Mouse (Mus musculus) lung, embryonic 16.5 days (tissue): Measurements from ENCODE around the gene Foxa3. TPM values are rescaled to one million over a fixed set of nuclear protein-coding genes. Genes with fewer than 3 reads are reported as not detected.
A peak's percentile ranks its signal among the peaks of the same experiment; 100 is the strongest.

Experiments
- ATAC-seq: fragments of 200-750 bp; cut with Nextera tagmentation; 2 replicates; pipeline ENCODE4 v1.8.0; 2017; ENCODE audit warnings: low read depth, mild to moderate bottlenecking, moderate library complexity
- H3K27ac ChIP-seq: fragments of 300-500 bp; sonication (generic); 2 replicates; pipeline ENCODE4 v1.5.1; 2014; ENCODE audit warnings: mild to moderate bottlenecking, control low read depth, low read length
- H3K27me3 ChIP-seq: fragments of 300-500 bp; sonication (generic); 2 replicates; pipeline ENCODE4 v1.6.1; 2014; ENCODE audit warnings: low read depth, low read length, mixed read lengths; ENCODE audit not compliant: control insufficient read depth, insufficient read depth
- H3K36me3 ChIP-seq: fragments of 300-500 bp; sonication (generic); 2 replicates; pipeline ENCODE4 v1.6.1; 2014; ENCODE audit warnings: low read length; ENCODE audit not compliant: control insufficient read depth, insufficient read depth
- H3K4me1 ChIP-seq: fragments of 300-500 bp; sonication (generic); replicated peaks from 2 replicates; pipeline ENCODE4 v1.6.1; 2014; ENCODE audit warnings: low read length, mixed read lengths; ENCODE audit not compliant: control insufficient read depth, insufficient read depth
- H3K4me2 ChIP-seq: fragments of 300-500 bp; sonication (generic); 2 replicates; pipeline ENCODE4 v1.6.1; 2014; ENCODE audit warnings: low read depth, low read length, control low read depth
- H3K4me3 ChIP-seq: fragments of 300-500 bp; sonication (generic); 2 replicates; pipeline ENCODE4 v1.5.1; 2014; ENCODE audit warnings: mild to moderate bottlenecking, low read length, control low read depth
- H3K9ac ChIP-seq: fragments of 300-500 bp; sonication (generic); 2 replicates; pipeline ENCODE4 v1.6.1; 2014; ENCODE audit warnings: low read length, control low read depth
- H3K9me3 ChIP-seq: fragments of 300-500 bp; sonication (generic); 2 replicates; pipeline ENCODE4 v1.6.1; 2016; ENCODE audit warnings: low read length; ENCODE audit not compliant: control insufficient read depth
- WGBS: fragments of 180-500 bp; shearing (Covaris S2); extraction: QIAGEN DNeasy Blood & Tissue Kit; methylation state at CpG from one replicate; pipeline ENCODE4 v1.1.7; 2014; 5-methylcytosine and 5-hydroxymethylcytosine counted together
- polyA plus RNA-seq: library from polyadenylated mRNA; unstranded; fragments of >200 nt; fragmentation: Nextera tagmentation; extraction: Ambion mirVana; gene quantifications from 2 replicates; pipeline ENCODE4 v1.2.1, GENCODE M21; 2015

Gene Foxa3
- polyA plus RNA-seq, 1 experiment from 2014 or later = 2.3 TPM

GRCm38 (mm10) chr7:18991660-18992293, 31.6 kb downstream of the Foxa3 start:
- H3K9ac ChIP-seq = peak overlapping the region; percentile 64
- under 1% methylated on average over 52 of the region's 59 CpGs for WGBS

GRCm38 (mm10) chr7:18990601-18991295, 32.6 kb downstream of the Foxa3 start, which contains the start of gene Mypop:
Gene Mypop (plus strand): TSS chr7:18991245.
- WGBS = under 1% methylated on average over 37 of the region's 37 CpGs
- H3K9ac ChIP-seq = peak within 1 kb of the TSS; percentile 64
- H3K27me3 ChIP-seq = peaks cover 18% of the 10 kb centered on the region
- peak within 1 kb of the TSS; percentile 77 for H3K27ac ChIP-seq
- H3K4me2 ChIP-seq = peak within 1 kb of the TSS; percentile 86
- H3K9me3 ChIP-seq = no peaks in the 10 kb centered on the region
- peaks cover 27% of the 10 kb centered on the region for H3K4me1 ChIP-seq
- peak within 1 kb of the TSS; percentile 60 for H3K4me3 ChIP-seq
- peak; percentile 95 for ATAC-seq
- H3K36me3 ChIP-seq = 0 out of 2 replicates have a peak, but pooled peaks cover under 1% of the 10 kb centered on the region

More at GRCm38 (mm10) chr7:18991660-18992293, 31.6 kb downstream of the Foxa3 start:
- Histone ChIP-seq H3K4me2 (peak overlapping the region; percentile 86), H3K4me1 (peaks cover 27% of the 10 kb centered on the region), H3K4me3 (peak overlapping the region; percentile 60), H3K9me3 (no peaks in the 10 kb centered on the region), H3K27ac (no peak overlapping the region), H3K36me3 (peaks cover 2% of the 10 kb centered on the region; the same call in 1 of the 2 replicates), H3K27me3 (peaks cover 18% of the 10 kb centered on the region)
- ATAC-seq = 0 out of 2 replicates have a peak, but pooled peaks have one; percentile 6

GRCm38 (mm10) chr7:18989995-18990394, 33.3 kb downstream of the Foxa3 start:
- peaks cover 23% of the 10 kb centered on the region for H3K4me1 ChIP-seq
- H3K9me3 ChIP-seq = no peaks in the 10 kb centered on the region
- H3K4me3 ChIP-seq = peak overlapping the region; percentile 60
- no peak for ATAC-seq
- H3K27ac ChIP-seq = no peak overlapping the region
- WGBS = 4% methylated on average over 5 of the region's 5 CpGs
- peak overlapping the region; percentile 47; the same call in 1 of the 2 replicates for H3K9ac ChIP-seq
- H3K4me2 ChIP-seq = peak overlapping the region; percentile 86
- H3K27me3 ChIP-seq = peaks cover 18% of the 10 kb centered on the region
- H3K36me3 ChIP-seq = no peaks in the 10 kb centered on the region

- ATAC-seq = no peak
- H3K4me1 ChIP-seq = peaks cover 22% of the 10 kb centered on the region
- no peaks in the 10 kb centered on the region for H3K9me3 ChIP-seq
- no peaks in the 10 kb centered on the region for H3K36me3 ChIP-seq
- peaks cover 18% of the 10 kb centered on the region for H3K27me3 ChIP-seq
- H3K27ac ChIP-seq = no peak overlapping the region
- no peak overlapping the region for H3K4me3 ChIP-seq
- 58% methylated on average over 6 of the region's 6 CpGs for whole genome bisulfite sequencing
- H3K4me2 ChIP-seq = no peak overlapping the region
- H3K9ac ChIP-seq = no peak overlapping the region
These were observed 34.6 kb downstream of the Foxa3 start for GRCm38 (mm10) chr7:18988780-18989179.

GRCm38 (mm10) chr7:18987747-18988146, 35.6 kb downstream of the Foxa3 start:
- H3K4me2 ChIP-seq = no peak overlapping the region
- H3K36me3 ChIP-seq = no peaks in the 10 kb centered on the region
- H3K4me3 ChIP-seq = no peak overlapping the region
- ATAC-seq = no peak
- H3K27ac ChIP-seq = no peak overlapping the region
- H3K9me3 ChIP-seq = no peaks in the 10 kb centered on the region
- H3K4me1 ChIP-seq = peaks cover 22% of the 10 kb centered on the region
- no peak overlapping the region for H3K9ac ChIP-seq
- WGBS = 69% methylated on average over 13 of the region's 13 CpGs
- peaks cover 13% of the 10 kb centered on the region for H3K27me3 ChIP-seq

- ATAC-seq = no peak
- no peak within 1 kb of the TSS for H3K4me3 ChIP-seq
- no peak within 1 kb of the TSS for H3K4me2 ChIP-seq
- H3K27ac ChIP-seq = no peak within 1 kb of the TSS
- H3K4me1 ChIP-seq = peaks cover 16% of the 10 kb centered on the region
- H3K9me3 ChIP-seq = no peaks in the 10 kb centered on the region
- H3K36me3 ChIP-seq = no peaks in the 10 kb centered on the region
- WGBS = 62% methylated on average over 2 of the region's 2 CpGs
- peaks cover 7% of the 10 kb centered on the region for H3K27me3 ChIP-seq
- no peak within 1 kb of the TSS for H3K9ac ChIP-seq
These were observed 36.2 kb downstream of the Foxa3 start, which contains the start of gene Nanos2 for GRCm38 (mm10) chr7:18987100-18987499. Gene Nanos2 (plus strand): TSS chr7:18987400.

GRCm38 (mm10) chr7:18986503-18986902, 36.8 kb downstream of the Foxa3 start:
- ATAC-seq = no peak

GRCm38 (mm10) chr7:18978381-18978780, 45.0 kb downstream of the Foxa3 start:
- 65% methylated on average over 9 of the region's 9 CpGs for WGBS
- Histone ChIP-seq H3K4me2 (no peak overlapping the region), H3K9me3 (no peaks in the 10 kb centered on the region), H3K9ac (no peak overlapping the region), H3K4me1 (no peaks in the 10 kb centered on the region), H3K27me3 (no peaks in the 10 kb centered on the region), H3K27ac (no peak overlapping the region), H3K4me3 (no peak overlapping the region), H3K36me3 (no peaks in the 10 kb centered on the region)
- ATAC-seq = no peak

More at GRCm38 (mm10) chr7:18986503-18986902, 36.8 kb downstream of the Foxa3 start:
- peaks cover 10% of the 10 kb centered on the region for H3K4me1 ChIP-seq
- H3K4me3 ChIP-seq = no peak overlapping the region
- 44% methylated on average over 2 of the region's 2 CpGs for WGBS
- no peaks in the 10 kb centered on the region for H3K9me3 ChIP-seq
- H3K36me3 ChIP-seq = no peaks in the 10 kb centered on the region
- no peak overlapping the region for H3K9ac ChIP-seq
- peaks cover 1% of the 10 kb centered on the region for H3K27me3 ChIP-seq
- no peak overlapping the region for H3K27ac ChIP-seq
- H3K4me2 ChIP-seq = no peak overlapping the region

GRCm38 (mm10) chr7:18970956-18971355, 52.4 kb downstream of the Foxa3 start:
- Histone ChIP-seq H3K27ac (no peak overlapping the region), H3K4me3 (no peak overlapping the region), H3K9me3 (no peaks in the 10 kb centered on the region), H3K27me3 (peaks cover under 1% of the 10 kb centered on the region), H3K9ac (no peak overlapping the region), H3K36me3 (no peaks in the 10 kb centered on the region), H3K4me1 (no peaks in the 10 kb centered on the region), H3K4me2 (no peak overlapping the region)
- 85% methylated on average over 3 of the region's 3 CpGs for WGBS
- no peak for ATAC-seq
